Mouse (Mus musculus) embryo, embryonic 10.5 days (tissue): Measurements from ENCODE around the gene Gpr33.

Source experiments
- DNase-seq: peaks from one replicate; pipeline ENCODE4 v3.0.0-alpha.2; 2015; ENCODE audit warnings: low spot score

Gene Gpr33

GRCm38 (mm10) chr12:51985163-51985748 lies 42.6 kb downstream of the Gpr33 start:
- no peak for DNase-seq

GRCm38 (mm10) chr12:51983625-51984024 lies 44.2 kb downstream of the Gpr33 start:
- DNase-seq, result no peak

- no peak for DNase-seq
Measured at GRCm38 (mm10) chr12:51976531-51976930, 51.3 kb downstream of the Gpr33 start.

- DNase-seq, result no peak
Measured at GRCm38 (mm10) chr12:51974381-51974780, 53.5 kb downstream of the Gpr33 start.
